Mouse (Mus musculus) kidney, adult 2 months (tissue): ENCODE measurements around the gene Slc22a14.

Source experiments
- CTCF ChIP-seq: fragments of 200-500 bp; conservative IDR thresholded peaks from 2 replicates; pipeline ENCODE4 v1.5.1; 2011; ENCODE audit warnings: low read depth, mild to moderate bottlenecking, control low read depth, low read length, moderate library complexity, mixed read lengths; ENCODE audit not compliant: insufficient read depth, insufficient read length
- POLR2A ChIP-seq: fragments of 200-500 bp; IDR thresholded peaks from one replicate; pipeline ENCODE4 v1.6.1; 2011; ENCODE audit warnings: low read depth, low read length, control low read depth

DNA sequence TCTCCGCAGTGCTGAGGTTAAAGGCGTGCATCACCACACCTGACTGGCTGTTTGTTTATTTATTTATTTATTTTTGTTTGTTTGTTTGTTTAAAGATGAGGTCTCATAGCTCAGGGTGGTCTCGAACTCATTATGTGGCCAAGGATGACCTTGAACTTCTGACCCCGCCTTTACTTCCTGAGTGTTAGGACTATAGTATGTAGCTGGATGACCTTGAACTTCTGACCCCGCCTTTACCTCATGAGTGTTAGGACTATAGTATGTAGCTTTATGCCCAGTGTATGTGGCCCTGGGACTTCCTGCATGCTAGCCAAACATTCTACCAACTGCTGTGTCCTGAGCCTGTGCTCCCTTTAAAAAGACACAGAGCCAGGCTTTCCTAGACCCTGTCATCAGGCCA, 3.9 kb downstream of the Slc22a14 start:
- TF ChIP-seq POLR2A (no peak), CTCF (no peak)
